Mouse (Mus musculus) retina, embryonic 14.5 days (tissue): ENCODE results near the gene Kcnj1.
A peak's percentile ranks its signal among the peaks of the same experiment; 100 is the strongest.

Experiments used
- DNase-seq: peaks from one replicate; pipeline ENCODE4 v3.0.0-alpha.2; 2015; ENCODE audit warnings: low spot score

The Kcnj1 gene

DNA sequence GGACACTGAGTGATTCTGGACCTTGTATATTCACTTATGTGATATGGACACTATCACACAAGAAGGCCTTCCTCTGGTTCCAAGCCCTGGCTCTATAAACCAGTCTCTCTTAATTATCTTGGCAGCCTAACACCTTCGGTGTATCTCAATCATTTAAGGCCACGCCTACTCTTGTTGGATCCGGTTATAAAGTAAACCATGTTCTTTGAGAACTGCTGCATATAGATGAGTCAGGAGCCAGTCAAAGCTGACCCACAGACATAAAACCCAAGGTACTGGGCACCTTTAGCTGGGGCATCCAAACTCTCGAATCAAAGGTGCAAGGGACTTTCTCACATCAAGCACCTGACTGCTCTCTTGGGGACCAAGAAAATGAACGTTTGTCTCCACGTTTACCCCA, at the start of gene Kcnj1:
TSS of gene Kcnj1 (plus strand) at position 292 of the 400 bp plus-strand sequence.
- DNase-seq = no peak

DNA sequence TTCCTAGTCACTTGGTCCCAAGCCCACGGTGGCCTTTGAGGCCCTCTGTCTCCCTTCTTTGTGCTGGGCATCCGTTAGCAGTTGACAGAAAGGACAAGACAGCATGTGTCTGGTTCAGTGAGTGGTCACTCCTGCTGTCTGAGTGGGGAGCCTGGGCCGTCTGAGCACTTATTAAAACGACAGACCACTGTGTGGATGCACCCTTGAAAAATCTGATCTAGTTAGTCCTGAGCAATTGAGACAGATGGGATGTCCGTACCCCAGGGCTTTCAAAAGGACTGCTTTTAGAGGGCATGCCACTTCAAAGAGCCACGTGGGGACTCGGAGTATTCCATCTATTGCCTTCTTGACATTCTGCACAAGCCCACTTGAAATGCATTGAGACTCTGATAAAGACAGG, 48.7 kb upstream of the Kcnj1 start:
- peak; percentile 29 for DNase-seq

- no peak for DNase-seq
These were observed 43.5 kb upstream of the Kcnj1 start for GRCm38 (mm10) chr9:32328777-32329176.

DNA sequence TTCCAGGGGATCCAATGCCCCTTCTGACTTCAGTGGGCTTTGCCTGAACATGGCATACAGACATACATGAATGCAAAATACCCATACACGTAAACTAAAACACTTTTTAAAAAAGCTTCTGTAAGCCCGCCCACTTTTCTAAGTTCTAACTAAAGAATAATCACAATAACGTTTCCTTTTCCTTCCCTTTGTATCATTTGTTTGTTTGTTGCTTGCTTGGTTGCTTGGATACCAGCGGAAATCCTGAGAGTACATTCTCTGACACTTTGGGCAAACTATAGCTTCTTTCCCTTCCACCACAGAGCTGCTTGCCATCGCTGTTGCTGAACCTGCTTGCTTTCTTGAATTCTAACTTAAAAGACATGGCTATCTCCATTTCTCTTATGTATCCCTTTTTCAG, 41.1 kb upstream of the Kcnj1 start:
- no peak for DNase-seq

GRCm38 (mm10) chr9:32335389-32336150, 36.7 kb upstream of the Kcnj1 start:
- DNase-seq = no peak

- DNase-seq = no peak
These were observed 31.5 kb upstream of the Kcnj1 start for GRCm38 (mm10) chr9:32340831-32341230.

- DNase-seq = no peak
These were observed 29.4 kb upstream of the Kcnj1 start for GRCm38 (mm10) chr9:32342929-32343328.

DNA sequence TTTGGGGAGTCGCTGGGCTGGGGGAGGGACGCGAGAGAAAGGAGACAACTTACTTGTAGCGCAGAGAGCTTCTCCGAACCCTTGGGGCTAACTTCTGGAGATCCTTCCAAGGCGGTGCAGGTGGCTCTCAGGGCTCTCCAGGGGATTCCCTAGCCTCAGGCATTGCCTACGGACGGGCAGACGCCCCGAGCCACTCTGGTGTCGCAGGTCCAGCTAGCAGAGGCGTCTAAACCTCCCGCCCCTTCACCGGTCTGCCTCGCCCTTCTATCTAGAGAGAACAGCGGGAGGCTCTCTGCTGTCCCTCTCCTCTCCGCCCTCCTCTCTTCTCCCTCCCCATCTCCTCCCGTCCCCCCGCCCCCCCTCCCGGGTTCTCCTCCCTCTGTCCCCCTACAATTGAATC, 28.2 kb upstream of the Kcnj1 start, which contains the start of gene Kcnj5:
TSS of gene Kcnj5 (minus strand) at position 300 of the 400 bp plus-strand sequence.
- DNase-seq = peak; percentile 51

- no peak for DNase-seq
These were observed 27.8 kb upstream of the Kcnj1 start for GRCm38 (mm10) chr9:32344489-32344888.

- no peak for DNase-seq
These were observed 24.2 kb upstream of the Kcnj1 start for GRCm38 (mm10) chr9:32348096-32348495.

GRCm38 (mm10) chr9:32349344-32349743, 22.9 kb upstream of the Kcnj1 start:
- no peak for DNase-seq

GRCm38 (mm10) chr9:32350332-32350731, 22.0 kb upstream of the Kcnj1 start:
- peak; percentile 80 for DNase-seq

GRCm38 (mm10) chr9:32360770-32361169, 11.5 kb upstream of the Kcnj1 start:
- no peak for DNase-seq

DNA sequence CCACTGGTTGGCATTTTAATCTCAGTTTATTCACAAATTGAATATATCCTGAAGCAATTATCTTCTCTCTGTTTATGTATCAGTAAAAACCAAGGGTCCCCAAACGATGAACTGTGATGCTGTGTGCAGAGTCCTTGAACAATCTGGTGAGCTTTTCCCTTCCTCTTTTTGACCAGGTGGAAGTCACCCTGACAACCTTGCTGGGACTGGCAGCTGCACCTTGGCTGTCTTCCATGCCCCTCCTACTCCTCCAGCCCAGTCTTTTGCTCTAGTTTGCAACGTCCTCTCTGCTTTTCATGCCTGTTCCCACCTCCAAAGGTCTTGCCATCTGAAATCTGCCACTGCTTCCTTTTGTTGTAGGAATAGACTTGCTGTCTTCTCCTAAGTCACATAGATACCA, 3.5 kb upstream of the Kcnj1 start:
- DNase-seq = no peak

DNA sequence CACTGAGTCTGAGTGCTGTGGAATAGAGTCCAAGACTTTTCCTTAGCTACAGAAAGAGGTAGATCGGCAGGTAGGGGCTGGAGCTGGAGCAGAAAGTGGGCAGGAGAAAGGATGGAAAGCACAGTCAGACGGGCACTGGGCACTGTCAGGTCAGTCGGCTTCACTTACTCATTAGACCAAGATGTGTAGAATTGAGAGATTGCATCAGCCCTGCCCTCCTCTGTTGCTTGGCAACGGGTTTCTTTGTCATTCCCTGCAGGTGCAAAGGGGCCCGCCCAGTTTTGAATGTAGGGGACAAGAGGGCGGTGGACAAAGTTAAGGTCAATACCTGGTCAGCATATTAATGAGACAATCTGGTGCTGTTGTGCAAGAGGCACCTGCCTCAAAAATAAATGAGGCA, 2.9 kb upstream of the Kcnj1 start:
- DNase-seq = no peak

DNA sequence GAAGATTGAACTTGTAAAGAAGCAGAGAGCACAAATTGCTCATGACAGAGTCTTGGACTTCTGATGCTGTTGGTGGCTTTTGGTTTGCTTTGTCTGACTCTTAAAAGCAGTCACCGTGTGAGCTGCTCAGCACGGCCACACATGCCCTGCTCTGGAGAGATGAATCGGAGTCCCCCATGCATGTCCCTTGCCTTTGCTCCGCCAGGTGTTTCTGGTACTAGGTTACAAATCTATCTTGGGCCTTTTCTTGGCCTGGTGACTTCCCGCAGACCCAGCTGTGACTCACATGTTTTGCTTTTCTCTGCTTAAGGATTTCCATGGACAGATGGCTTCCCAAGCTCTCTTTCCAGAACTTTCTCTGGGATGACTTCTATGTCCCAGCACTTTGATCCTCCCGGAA, 1.4 kb downstream of the Kcnj1 start:
- no peak for DNase-seq

DNA sequence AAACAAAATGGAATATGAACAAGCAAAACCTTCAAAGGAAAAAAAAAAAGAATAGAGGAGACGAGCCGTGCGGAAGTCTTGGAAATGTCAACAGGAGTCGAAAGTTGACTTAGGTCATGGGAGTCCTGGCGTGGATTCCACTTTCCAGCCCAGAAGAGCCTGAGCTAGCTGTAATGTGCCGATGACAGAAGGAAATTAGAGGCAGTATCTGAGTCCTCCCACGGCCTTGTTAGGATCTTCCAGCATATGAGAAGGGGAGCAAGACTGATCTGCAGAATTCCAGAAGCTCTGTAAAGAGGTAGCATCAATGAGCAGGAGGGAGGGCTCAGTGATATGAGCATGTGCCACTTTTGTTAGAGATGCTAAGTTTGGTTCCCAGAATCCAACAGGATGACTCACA, 3.7 kb downstream of the Kcnj1 start:
- no peak for DNase-seq

DNA sequence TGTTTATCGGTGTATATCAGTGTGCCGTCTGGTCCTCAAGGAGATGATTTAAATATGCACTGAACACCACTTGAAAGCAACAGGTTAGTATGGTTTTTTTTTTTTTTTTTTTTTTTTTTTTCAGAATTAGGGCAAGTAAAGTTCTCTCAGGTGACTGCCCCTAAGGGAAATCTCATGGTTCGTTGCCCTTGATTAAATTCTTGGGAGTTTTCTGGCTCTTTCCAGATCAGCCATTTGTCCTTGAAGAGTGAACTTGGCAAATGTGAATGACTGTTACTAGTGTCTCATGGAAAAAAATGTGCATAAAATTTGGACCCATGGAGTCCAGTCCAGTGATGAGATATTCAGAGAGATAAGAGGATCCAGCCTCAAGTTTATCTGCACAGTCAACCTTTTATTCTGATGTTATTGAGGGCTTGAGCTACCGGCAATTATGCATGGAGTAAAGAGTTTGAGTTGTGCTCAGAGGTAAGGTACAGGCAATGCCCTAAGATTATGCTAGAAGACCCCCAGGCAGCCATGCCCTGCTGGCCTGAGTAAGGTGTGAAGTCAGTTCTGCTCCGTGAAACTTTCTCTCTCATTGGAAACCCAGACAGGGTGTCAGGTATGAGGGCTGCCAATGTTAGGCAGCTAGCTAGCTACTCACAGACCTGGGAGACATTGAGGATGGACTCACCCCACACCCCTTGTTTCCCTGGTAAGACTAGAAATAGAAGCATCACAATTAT, 4.7 kb downstream of the Kcnj1 start:
- no peak for DNase-seq

- no peak for DNase-seq
These were observed 12.6 kb downstream of the Kcnj1 start for GRCm38 (mm10) chr9:32384906-32385305.

DNA sequence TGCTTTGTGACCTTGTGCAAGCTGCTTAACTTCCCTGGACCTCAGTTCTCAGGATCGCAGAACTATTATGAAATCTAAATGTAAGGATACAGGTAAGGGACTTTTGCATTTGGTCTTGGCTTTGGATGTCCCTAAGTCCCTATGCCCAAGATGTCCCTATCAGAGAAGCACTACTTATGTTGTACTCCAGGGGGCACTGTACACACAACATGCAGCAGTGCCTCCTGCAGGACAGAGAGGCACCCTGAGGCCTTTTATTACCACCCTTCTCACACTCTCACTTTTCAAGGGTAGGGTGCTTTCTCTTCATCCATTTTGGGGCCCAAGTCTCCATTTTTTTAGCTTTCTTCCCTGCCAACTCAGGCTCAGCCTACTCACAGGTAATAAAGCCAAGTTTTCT, 15.8 kb downstream of the Kcnj1 start:
- DNase-seq = peak; percentile 10

- no peak for DNase-seq
These were observed 18.8 kb downstream of the Kcnj1 start for GRCm38 (mm10) chr9:32391092-32391491.

DNA sequence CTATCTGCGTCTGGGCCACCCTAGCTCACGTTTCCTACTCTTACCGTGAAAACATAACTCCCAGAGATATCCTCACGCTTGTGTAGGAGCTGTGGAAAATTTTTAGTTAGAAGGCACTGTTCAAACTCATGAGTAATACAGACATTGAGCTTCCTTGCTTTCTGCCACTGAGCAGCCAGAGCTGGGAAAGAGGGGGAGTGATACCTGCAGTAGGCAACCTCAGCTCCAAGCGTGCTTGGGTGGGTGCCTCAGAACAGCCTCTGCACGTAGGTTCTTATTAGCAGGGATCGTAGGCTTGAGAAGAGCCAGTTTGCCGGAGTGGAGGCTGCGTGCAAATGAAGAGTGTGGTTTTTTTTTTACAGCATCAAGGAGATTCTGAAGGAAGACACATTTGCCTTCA, 19.4 kb downstream of the Kcnj1 start:
- no peak for DNase-seq

DNA sequence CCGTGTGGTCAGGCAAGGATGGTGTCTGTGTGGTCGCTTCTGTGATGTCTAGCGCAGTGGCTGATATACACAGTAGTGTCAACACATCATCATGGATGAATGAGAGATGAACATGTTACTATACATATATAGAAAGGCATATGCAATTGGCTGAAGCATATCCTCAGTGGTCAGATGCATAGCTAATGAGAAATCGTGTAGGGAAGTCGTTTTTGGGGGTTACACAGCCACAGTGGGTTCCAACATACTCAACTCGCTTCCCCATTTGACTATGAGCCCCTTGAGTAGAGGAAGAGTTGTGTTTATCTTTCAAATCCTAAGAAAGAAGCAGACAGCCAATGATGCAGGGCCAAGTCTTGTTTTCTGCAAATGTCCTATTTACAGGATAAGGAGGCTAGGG, 20.4 kb downstream of the Kcnj1 start:
- DNase-seq = no peak

DNA sequence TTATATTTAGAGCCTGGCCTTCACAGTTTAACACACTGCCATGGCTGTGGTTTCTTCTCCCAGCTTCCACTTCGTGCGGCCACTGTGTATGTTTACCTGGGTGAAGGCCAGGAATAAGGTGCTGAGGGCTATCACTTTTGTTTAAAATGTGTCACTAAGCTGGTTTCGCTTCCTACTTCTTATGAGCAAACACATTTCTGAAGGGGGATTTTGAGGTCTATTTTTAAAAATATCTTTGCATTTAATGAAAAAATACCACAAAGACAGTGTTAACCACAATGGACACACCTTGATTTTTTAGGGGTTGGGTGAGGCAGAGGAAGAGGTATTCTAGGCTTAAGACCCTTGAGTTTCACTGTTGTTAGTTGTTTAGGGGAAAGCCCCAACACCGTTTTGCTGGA, 22.5 kb downstream of the Kcnj1 start:
- no peak for DNase-seq
